Mouse (Mus musculus) mesoderm, embryonic 11.5 days (tissue): ENCODE data around the gene Bcl7a.

Experiments used
- DNase-seq: peaks from one replicate; pipeline ENCODE4 v3.0.0-alpha.2; 2012; ENCODE audit warnings: low read depth, low spot score

Gene Bcl7a

DNA sequence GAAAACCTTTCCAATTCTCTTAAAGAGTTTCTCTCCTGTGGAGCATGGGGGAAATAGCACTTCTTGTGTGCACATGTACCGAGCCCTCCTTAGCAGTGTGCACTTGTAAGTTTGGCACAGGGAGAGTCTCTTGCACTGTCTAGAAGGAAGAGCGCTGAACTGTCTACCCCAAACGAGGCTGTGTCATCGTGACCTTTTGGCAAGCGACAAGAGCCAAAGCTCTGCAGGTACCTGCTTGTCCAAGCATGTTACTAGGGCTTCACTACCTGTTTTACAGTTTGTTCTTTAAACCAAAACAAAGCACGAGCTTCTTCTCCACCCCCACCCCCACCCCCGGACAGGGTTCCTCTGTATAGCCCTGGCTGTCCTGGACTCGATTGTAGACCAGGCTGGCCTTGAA is 15.9 kb upstream of the Bcl7a start:
- DNase-seq = no peak

DNA sequence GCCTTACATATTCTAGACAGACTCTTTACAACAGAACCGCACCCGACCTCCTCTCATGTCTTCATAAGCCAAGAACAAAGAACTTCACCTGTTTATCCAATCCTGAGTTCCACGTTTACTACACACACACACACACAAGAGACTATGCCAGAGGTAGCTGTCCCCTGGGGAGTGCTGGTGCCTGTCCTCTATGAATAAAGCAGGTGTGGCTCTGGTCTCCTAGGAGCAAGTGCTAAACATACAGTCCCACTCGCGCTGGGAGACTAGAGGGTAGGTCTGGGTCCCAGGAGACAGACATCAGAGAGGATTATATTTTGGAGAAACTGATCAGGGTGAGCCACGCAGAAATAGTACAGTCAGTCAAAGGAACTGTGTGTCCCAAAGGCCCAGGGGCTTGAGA is 10.1 kb upstream of the Bcl7a start:
- no peak for DNase-seq

- DNase-seq = no peak
These were observed 7.3 kb upstream of the Bcl7a start for GRCm38 (mm10) chr5:123336205-123336961.

DNA sequence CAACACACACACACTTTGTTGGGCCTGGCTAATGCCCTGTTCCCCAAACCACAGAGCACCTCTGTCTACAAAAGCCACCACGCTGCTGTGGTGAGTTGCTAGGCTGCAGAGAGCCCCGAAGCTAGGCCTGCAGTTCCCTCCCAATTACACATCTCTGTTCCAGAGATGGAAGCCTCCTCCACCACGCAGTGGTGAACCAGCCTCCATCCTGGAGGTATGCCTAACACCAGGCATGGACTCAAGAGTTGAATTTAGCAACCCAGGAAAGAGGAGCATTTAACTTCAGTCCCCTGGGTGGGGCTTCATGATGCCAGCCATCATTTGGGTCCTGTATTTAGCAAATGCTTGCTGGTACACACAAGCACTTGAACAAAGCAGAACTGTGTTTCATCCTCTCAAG is 5.2 kb upstream of the Bcl7a start:
- DNase-seq = no peak

DNA sequence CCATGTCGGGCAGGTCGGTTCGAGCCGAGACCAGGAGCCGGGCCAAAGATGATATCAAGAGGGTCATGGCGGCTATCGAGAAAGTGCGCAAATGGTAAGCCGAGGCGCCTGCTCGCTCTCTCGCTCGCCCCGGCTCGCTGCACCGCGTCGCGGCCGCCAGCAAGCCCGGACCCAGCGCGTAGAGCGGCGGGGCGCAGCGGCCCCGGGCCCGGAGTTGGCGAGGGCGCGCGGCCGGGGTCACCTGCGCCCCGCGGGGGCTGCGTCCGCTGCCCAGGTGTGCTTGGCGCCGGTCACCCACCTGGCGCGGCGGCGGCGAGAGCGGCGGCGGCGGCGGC is 961 bp downstream of the Bcl7a start:
- DNase-seq = no peak

DNA sequence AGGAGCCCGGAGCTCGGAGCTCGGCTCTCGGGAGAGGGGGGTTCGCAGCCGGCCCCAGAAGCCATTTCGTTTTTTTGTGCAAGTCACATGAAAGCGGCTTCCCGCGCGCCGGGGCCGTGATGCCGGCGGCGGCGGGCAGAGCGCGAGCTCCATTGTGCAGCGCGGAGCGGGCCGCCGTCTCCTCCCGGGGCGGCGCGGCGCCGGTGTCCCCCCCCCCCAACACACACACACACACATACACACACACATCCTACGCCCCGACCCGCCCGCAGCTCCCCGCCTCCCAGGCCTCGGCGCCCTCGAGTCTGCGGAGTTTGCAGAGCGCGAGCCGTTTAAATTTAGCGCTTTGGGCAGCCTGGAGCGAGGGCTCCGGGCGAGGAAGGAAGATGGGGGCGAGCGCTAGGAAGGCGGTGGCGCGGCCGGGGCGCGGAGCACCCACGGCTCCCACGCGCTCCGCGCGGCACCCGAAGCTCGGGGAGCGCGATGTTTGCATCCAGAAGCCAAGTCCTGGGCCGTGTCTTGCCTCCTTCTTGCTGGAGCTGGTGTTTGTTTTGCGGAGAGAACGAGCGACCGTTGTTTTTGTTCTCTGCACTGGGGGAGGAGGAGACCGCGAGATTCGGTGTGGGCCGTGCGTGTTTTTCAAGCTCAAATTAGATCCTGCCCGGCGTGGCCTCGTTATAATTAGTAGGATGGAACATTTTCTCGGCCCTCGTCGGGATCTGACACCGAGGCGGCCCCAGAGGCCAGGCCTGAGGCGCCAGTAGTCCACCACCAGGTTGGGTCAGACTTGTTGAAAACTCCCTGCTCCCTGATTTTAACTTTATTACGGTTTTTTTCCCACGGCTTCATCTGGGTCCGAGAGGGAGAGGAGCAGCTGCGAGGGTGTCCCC is 1.6 kb downstream of the Bcl7a start:
- DNase-seq = peak; percentile 58

GRCm38 (mm10) chr5:123345853-123346654 is 2.4 kb downstream of the Bcl7a start:
- DNase-seq = peak; percentile 66

DNA sequence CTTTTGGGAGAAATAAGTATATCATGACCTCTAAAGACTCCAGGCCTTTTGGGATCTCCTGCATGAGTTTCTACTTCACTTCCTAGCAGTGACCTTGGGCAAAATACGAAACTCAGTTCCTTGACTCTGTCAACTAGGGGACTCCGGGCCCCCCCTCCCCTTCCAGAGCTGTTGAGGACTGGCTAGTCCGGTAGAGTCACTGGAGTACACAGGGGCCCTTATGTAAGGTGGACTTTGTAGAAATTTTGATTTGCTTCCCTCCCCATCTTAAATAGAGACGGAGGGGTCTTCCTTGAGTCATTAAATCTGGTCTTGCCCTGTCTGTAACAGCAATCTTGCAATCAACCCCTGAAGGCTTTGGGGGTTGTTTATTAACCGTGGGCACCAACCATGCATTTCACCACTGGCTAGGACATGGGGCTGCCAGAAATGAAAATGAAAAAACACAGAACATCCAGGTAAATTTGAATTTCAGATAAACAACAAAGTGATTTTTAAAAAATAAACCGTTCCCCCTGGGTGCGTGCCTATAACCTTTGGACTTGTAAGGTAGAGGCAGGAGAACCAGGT is 3.2 kb downstream of the Bcl7a start:
- no peak for DNase-seq

- no peak for DNase-seq
These were observed 4.4 kb downstream of the Bcl7a start for GRCm38 (mm10) chr5:123347985-123348384.

GRCm38 (mm10) chr5:123350386-123350785 is 6.8 kb downstream of the Bcl7a start:
- no peak for DNase-seq

GRCm38 (mm10) chr5:123355918-123356317 is 12.3 kb downstream of the Bcl7a start:
- no peak for DNase-seq

- no peak for DNase-seq
These were observed 13.6 kb downstream of the Bcl7a start for GRCm38 (mm10) chr5:123357253-123357652.

DNA sequence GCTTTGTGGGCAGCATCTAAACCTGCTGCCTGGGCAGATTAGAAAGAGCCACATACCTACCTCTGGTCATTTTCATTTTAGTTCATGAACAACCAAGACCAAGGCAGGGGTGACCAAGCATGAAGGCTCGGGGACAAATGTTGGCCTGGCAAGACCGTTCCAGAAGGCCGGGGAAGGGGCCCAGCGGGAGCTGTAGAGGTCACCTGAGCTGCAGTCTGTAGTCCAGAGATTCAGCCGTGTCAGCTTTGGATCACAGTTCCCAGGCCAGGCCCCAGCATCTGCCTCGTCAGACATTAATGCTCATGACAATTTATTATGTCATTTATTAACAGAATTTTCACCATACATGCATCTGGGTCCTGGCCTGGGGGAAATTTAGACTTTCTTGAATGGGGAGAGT is 15.8 kb downstream of the Bcl7a start:
- DNase-seq = no peak

- no peak for DNase-seq
These were observed 19.3 kb downstream of the Bcl7a start for GRCm38 (mm10) chr5:123362911-123363310.

- DNase-seq = no peak
These were observed 20.8 kb downstream of the Bcl7a start for GRCm38 (mm10) chr5:123364302-123364971.

DNA sequence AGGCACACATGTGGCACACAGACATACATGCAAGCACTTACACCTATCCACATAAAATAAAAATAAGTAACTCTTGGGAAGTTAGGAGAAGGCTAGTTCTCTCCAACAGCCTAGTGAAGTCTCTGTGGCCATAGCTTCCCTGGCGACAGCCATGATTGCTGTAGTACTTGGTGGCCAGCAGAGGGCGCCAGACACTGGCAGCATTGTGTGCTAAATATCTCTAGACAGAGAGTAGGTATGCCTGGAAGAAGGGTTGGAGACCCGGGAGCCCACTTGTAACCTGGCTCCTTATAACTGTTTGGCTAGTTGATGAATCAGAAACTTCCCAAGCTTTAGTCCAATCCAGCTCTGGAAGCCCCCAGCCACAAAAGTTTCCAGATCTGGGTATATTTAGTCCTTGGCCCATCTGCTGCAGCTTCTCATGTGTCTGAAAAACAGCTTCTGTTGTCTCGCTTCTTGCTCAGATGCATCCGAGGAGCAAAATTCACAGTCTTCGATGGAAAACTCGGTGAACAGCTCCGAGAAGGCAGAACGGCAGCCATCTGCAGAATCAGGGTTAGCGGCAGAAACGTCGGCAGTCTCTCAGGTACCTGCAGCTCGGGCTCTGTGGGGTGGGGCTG is 25.3 kb downstream of the Bcl7a start:
- DNase-seq = peak; percentile 69

DNA sequence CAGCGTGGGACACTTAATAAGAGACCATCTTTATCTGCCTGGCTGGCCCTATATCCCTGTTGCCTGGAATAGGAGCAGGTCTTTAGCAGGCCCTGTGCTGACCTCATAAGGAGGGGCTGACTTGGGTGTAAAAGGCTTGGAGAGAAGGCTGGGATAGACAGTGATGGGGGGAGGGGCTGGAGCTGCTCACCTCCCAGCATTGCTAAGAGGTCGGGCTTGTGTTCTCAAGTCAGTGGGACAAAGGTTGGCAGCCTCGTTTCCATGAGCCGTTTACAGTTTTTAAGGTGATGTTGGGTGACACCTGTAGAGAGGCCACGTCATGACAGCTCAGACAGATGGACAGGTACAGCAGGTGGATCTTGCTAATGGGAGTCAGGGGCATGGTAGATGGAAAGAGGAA is 26.4 kb downstream of the Bcl7a start:
- DNase-seq = no peak

GRCm38 (mm10) chr5:123375262-123375661 is 31.6 kb downstream of the Bcl7a start:
- no peak for DNase-seq

- DNase-seq = no peak
These were observed 32.3 kb downstream of the Bcl7a start for GRCm38 (mm10) chr5:123375793-123376452.

DNA sequence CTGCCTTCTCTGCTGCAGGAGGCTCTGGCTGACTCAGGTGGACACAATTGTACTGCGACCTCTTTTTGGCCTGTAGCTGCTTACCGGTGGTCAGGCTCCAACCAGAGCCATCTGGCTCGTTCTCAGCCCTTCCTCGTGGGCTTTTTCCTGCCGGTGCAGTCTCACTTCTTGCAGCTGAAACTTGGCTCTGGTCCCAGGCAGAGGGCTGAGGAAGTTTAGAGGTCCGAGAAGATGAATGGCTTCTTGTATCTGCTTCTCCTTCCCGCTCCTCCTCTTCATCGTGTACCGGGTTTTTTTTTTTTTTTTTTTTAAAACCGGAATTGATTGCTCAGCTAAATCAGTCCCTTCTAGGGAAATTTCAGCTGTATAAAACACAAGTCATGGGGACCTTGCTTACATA is 32.9 kb downstream of the Bcl7a start:
- no peak for DNase-seq
